In the genomic region with DNA sequence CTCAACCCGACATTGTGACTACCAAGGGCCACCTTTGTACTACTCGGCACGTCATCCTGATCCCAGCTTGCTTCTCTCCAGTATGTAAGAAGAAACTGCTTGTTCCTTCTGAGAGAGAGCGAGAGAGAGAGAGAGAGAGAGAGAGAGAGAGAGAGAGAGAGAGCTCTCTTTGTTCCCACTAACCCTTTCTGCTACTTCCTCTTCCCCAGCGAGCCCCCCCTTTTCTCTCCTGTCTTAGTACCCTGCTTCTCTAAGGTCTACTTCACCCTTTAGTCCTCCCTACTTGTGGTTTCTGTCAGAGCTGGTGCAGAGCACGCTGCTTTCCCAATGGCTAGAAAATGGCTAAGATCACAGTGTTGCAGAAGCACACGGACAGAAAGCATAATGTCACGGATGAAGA, we compare ENCODE assay signal across 21 mouse cellular contexts. TPM values are rescaled to one million over a fixed set of nuclear protein-coding genes. Genes with fewer than 3 reads are reported as not detected.
A peak's percentile ranks its signal among the peaks of the same experiment; 100 is the strongest.
DNase-seq lines count a peak whose midpoint lies in the region; ATAC-seq and TF ChIP-seq lines count a peak whose summit lies in the region.
"Had no signal": no experiment of that assay in that cellular context is flagged by ENCODE, and none has a peak within 500 bp of the region (broad histone marks: within the 10 kb centered on the region; RNA-seq: fewer than 3 reads in every experiment).

No protein-coding gene starts in this region.

- H3K9me3 ChIP-seq in forebrain, postnatal 0 days (ENCODE audit: low read length) = no peaks in the 10 kb centered on the region
- H3K9me3 ChIP-seq: heart, embryonic 12.5 days; kidney, embryonic 15.5 days; liver, embryonic 15.5 days; neural tube, embryonic 13.5 days had no signal

- no peak overlapping the region for H3K4me2 ChIP-seq in forebrain, postnatal 0 days (ENCODE audit: low read depth)
- H3K4me2 ChIP-seq: heart, embryonic 12.5 days; kidney, embryonic 15.5 days; liver, embryonic 15.5 days; neural tube, embryonic 13.5 days had no signal

- peak; percentile 36 for DNase-seq in layer of hippocampus, adult 9-11 months
- no peak for DNase-seq in layer of hippocampus, postnatal 14 days (ENCODE audit: low spot score in 2 of 2)
- DNase-seq in B cell, adult 2 months = peak; percentile 37 to 43
- no peak for DNase-seq in cerebellum, adult 8-10 months
- no peak for DNase-seq in forebrain, postnatal 0 days
- DNase-seq: adrenal gland, postnatal 14 days; cerebellum, adult 18-20 months; cerebellum, postnatal 36 days; heart, postnatal 14 days; thymus, adult 18-20 months had no signal

- whole genome bisulfite sequencing in forebrain, postnatal 0 days = 71% methylated on average over 8 of the region's 8 CpGs

- H3K4me3 ChIP-seq in forebrain, postnatal 0 days (ENCODE audit: low read depth, low read length) = no peak overlapping the region
- H3K4me3 ChIP-seq: erythroblast, embryonic 14.5 days; heart, embryonic 12.5 days; kidney, embryonic 15.5 days; liver, embryonic 15.5 days; neural tube, embryonic 13.5 days had no signal

- H3K9ac ChIP-seq in forebrain, postnatal 0 days = no peak overlapping the region
- H3K9ac ChIP-seq: heart, embryonic 12.5 days; kidney, embryonic 15.5 days; liver, embryonic 15.5 days; neural tube, embryonic 13.5 days had no signal

- peak; percentile 79 for ATAC-seq in common myeloid progenitor, adult 5-6 weeks (replicated peaks; ENCODE audit: low read depth, poor library complexity, severe bottlenecking)
- peak; percentile 77 for ATAC-seq in megakaryocyte progenitor cell, adult 5-6 weeks (replicated peaks; ENCODE audit: poor library complexity)
- ATAC-seq in forebrain, postnatal 0 days = no peak
- ATAC-seq: forebrain, embryonic 16.5 days; hindbrain, postnatal 0 days; intestine, postnatal 0 days had no signal

- no peak for TF ChIP-seq CTCF in forebrain, postnatal 0 days (IDR thresholded peaks at IDR 0.05; ENCODE audit: low read depth)

- no peaks in the 10 kb centered on the region for H3K4me1 ChIP-seq in forebrain, postnatal 0 days (ENCODE audit: insufficient read depth)

- H3K27me3 ChIP-seq in forebrain, postnatal 0 days (ENCODE audit: insufficient read depth, low read length) = no peaks in the 10 kb centered on the region
- H3K27me3 ChIP-seq: heart, embryonic 12.5 days; kidney, embryonic 15.5 days; liver, embryonic 15.5 days; neural tube, embryonic 13.5 days; Patski had no signal

- no peaks in the 10 kb centered on the region for H3K36me3 ChIP-seq in forebrain, postnatal 0 days (ENCODE audit: insufficient read depth)
- H3K36me3 ChIP-seq: heart, embryonic 12.5 days; kidney, embryonic 15.5 days; liver, embryonic 15.5 days; neural tube, embryonic 13.5 days had no signal

- H3K27ac ChIP-seq in forebrain, postnatal 0 days (ENCODE audit: low read depth, low read length) = no peak overlapping the region
- H3K27ac ChIP-seq: hindbrain, postnatal 0 days; kidney, embryonic 15.5 days; liver, embryonic 15.5 days; neural tube, embryonic 13.5 days had no signal

RNA-seq across cellular contexts. Expression of gene Rcan1, which starts 30.4 kb away (rescaled TPM):
- 10 to 100 TPM; 39.5 to 40.3 TPM for total RNA-seq in layer of hippocampus, postnatal 14 days (2021)
- total RNA-seq in common myeloid progenitor, adult 5-6 weeks (2017) = 7.6 and 13.8 TPM in 2 replicates
- 6.9 and 7.8 TPM in 2 replicates for total RNA-seq in megakaryocyte progenitor cell, adult 5-6 weeks (2015)
- 8.4 and 8.6 TPM in 2 replicates for total RNA-seq in megakaryocyte progenitor cell, adult 5-6 weeks (2017)
- 72.3 and 83.8 TPM in 2 replicates for total RNA-seq in forebrain, postnatal 0 days (2014; rRNA removed)
- polyA plus RNA-seq in forebrain, postnatal 0 days (2015; fragmentation: Nextera tagmentation; extraction: Ambion mirVana) = 50.3 and 52.2 TPM in 2 replicates

RNA-seq across cellular contexts. Expression of gene Clic6, which starts 45.3 kb away (rescaled TPM):
- 10 to 100 TPM in 1 of 2 experiments, 1 to 10 TPM in 1; 2.1 to 15.4 TPM for total RNA-seq in layer of hippocampus, postnatal 14 days (2021)
- total RNA-seq in common myeloid progenitor, adult 5-6 weeks (2017) = not detected in 2 replicates
- total RNA-seq in megakaryocyte progenitor cell, adult 5-6 weeks (2015) = not detected in 2 replicates
- 0.04 TPM in 1 of 2 replicates, not detected in the other for total RNA-seq in megakaryocyte progenitor cell, adult 5-6 weeks (2017)
- total RNA-seq in forebrain, postnatal 0 days (2014; rRNA removed) = 3.5 and 5.5 TPM in 2 replicates
- polyA plus RNA-seq in forebrain, postnatal 0 days (2015; fragmentation: Nextera tagmentation; extraction: Ambion mirVana) = 3.7 and 6.2 TPM in 2 replicates
- polyA plus RNA-seq: erythroblast, embryonic 14.5 days had no signal

Comparison
In these comparisons a context has a peak if more than half of its experiments do, and no peak if none do; other contexts are left out.
1. DNase-seq: peak in layer of hippocampus, adult 9-11 months (single experiment) and B cell, adult 2 months (2 of 2); none in layer of hippocampus, postnatal 14 days (0 of 2), cerebellum, adult 8-10 months (single experiment) and forebrain, postnatal 0 days (single experiment).